Comparison of ENCODE assay signal across 9 mouse cellular contexts in the genomic region with DNA sequence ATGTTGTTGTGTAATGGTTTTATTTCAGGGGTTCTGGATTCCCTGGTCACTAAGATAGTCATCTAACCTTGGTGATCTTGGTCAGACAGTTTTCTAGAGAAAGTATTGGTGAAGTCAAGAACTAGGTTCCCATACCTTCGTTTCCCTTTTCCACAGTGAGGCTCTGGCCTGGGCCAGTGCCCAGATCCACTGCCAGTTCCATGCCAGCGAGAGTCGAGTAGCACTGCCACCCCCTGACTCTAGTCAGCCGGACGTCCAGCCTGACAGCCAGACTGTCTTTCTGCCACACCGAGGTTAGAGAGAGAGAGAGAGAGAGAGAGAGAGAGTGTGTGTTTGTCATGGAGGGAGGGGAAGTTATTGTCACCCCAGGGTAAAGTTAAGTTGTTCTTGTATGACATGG. TPM values are rescaled to one million over a fixed set of nuclear protein-coding genes. Genes with fewer than 3 reads are reported as not detected.
DNase-seq lines count a peak whose midpoint lies in the region; ATAC-seq lines count a peak whose summit lies in the region.
"Had no signal": no experiment of that assay in that cellular context is flagged by ENCODE, and none has a peak within 500 bp of the region (broad histone marks: within the 10 kb centered on the region; RNA-seq: fewer than 3 reads in every experiment).

No protein-coding gene starts in this region.

- H3K27ac ChIP-seq in heart, embryonic 15.5 days: no peak overlapping the region
- peak overlapping the region; percentile 25; the same call in 1 of the 2 replicates for H3K27ac ChIP-seq in brown adipose tissue, adult 24 weeks (replicated peaks; ENCODE audit: low read depth, low read length)
- H3K27ac ChIP-seq in hindbrain, embryonic 13.5 days: no peak overlapping the region
- H3K27ac ChIP-seq in midbrain, embryonic 13.5 days: no peak overlapping the region

- 73% methylated on average over 6 of the region's 6 CpGs for WGBS in heart, embryonic 15.5 days
- WGBS in hindbrain, embryonic 13.5 days: 75% methylated on average over 6 of the region's 6 CpGs
- WGBS in midbrain, embryonic 13.5 days: 81% methylated on average over 6 of the region's 6 CpGs

- DNase-seq in heart, adult 8-10 months (ENCODE audit: low spot score): no peak
- no peak for DNase-seq in layer of hippocampus, postnatal 36 days
- no peak for DNase-seq in right cerebral cortex, adult 2 months (ENCODE audit: low spot score in 2 of 2)

- no peak for ATAC-seq in heart, embryonic 15.5 days (replicated peaks; ENCODE audit: insufficient number of reproducible peaks, insufficient read depth, low FRiP score, low read depth)
- ATAC-seq in hindbrain, embryonic 13.5 days (ENCODE audit: low FRiP score): no peak
- no peak for ATAC-seq in midbrain, embryonic 13.5 days
- ATAC-seq in CD4-positive, CD25-positive, alpha-beta regulatory T cell, adult 4 months: no peak
- ATAC-seq: Patski had no signal

- no peaks in the 10 kb centered on the region for H3K9me3 ChIP-seq in heart, embryonic 15.5 days (replicated peaks)
- H3K9me3 ChIP-seq in hindbrain, embryonic 13.5 days: no peaks in the 10 kb centered on the region
- no peaks in the 10 kb centered on the region for H3K9me3 ChIP-seq in midbrain, embryonic 13.5 days

- H3K9ac ChIP-seq in heart, embryonic 15.5 days: peak overlapping the region; percentile 88; the same call in 1 of the 2 replicates
- H3K9ac ChIP-seq in hindbrain, embryonic 13.5 days: peak overlapping the region; percentile 92
- H3K9ac ChIP-seq in midbrain, embryonic 13.5 days (replicated peaks): peak overlapping the region; percentile 91

- peaks cover 41% of the 10 kb centered on the region for H3K4me1 ChIP-seq in heart, embryonic 15.5 days (replicated peaks)
- peaks cover 6% of the 10 kb centered on the region; the same call in 1 of the 2 replicates for H3K4me1 ChIP-seq in brown adipose tissue, adult 24 weeks (ENCODE audit: control insufficient read depth, insufficient read depth, insufficient read length, low read length)
- peaks cover 48% of the 10 kb centered on the region for H3K4me1 ChIP-seq in hindbrain, embryonic 13.5 days (replicated peaks)
- H3K4me1 ChIP-seq in midbrain, embryonic 13.5 days (replicated peaks): peaks cover 47% of the 10 kb centered on the region

- H3K36me3 ChIP-seq in heart, embryonic 15.5 days: peaks cover 36% of the 10 kb centered on the region
- H3K36me3 ChIP-seq in hindbrain, embryonic 13.5 days: peaks cover 44% of the 10 kb centered on the region
- peaks cover 47% of the 10 kb centered on the region for H3K36me3 ChIP-seq in midbrain, embryonic 13.5 days

- no peaks in the 10 kb centered on the region for H3K27me3 ChIP-seq in heart, embryonic 15.5 days
- H3K27me3 ChIP-seq in hindbrain, embryonic 13.5 days: no peaks in the 10 kb centered on the region
- H3K27me3 ChIP-seq in midbrain, embryonic 13.5 days: no peaks in the 10 kb centered on the region
- H3K27me3 ChIP-seq: Patski had no signal

- peak overlapping the region; percentile 80 for H3K4me3 ChIP-seq in heart, embryonic 15.5 days
- H3K4me3 ChIP-seq in brown adipose tissue, adult 24 weeks (ENCODE audit: insufficient read depth, low read depth, low read length): peak overlapping the region; percentile 85; the same call in 1 of the 2 replicates
- peak overlapping the region; percentile 89 for H3K4me3 ChIP-seq in hindbrain, embryonic 13.5 days
- H3K4me3 ChIP-seq in midbrain, embryonic 13.5 days (replicated peaks): peak overlapping the region; percentile 93

- peak overlapping the region; percentile 93 for H3K4me2 ChIP-seq in heart, embryonic 15.5 days
- H3K4me2 ChIP-seq in hindbrain, embryonic 13.5 days: peak overlapping the region; percentile 99
- H3K4me2 ChIP-seq in midbrain, embryonic 13.5 days (replicated peaks): peak overlapping the region; percentile 84

RNA-seq across cellular contexts. Expression of a gene that starts 1.1 kb away (rescaled TPM):
- 17.5 and 22.2 TPM in 2 replicates for polyA plus RNA-seq in heart, embryonic 15.5 days (2015; fragmentation: Nextera tagmentation; extraction: Ambion mirVana)
- 10 to 100 TPM; 11.7 to 14.0 (median 13.0) TPM for total RNA-seq in heart, adult 8-10 months (2022)
- 2.3 and 3.6 TPM in 2 replicates for polyA plus RNA-seq in brown adipose tissue, adult 24 weeks (2012; ENCODE audit: insufficient read depth, insufficient read length, missing spikeins)
- 53.6 and 53.8 TPM in 2 replicates for polyA plus RNA-seq in hindbrain, embryonic 13.5 days (2015; fragmentation: Nextera tagmentation; extraction: Ambion mirVana)
- polyA plus RNA-seq in midbrain, embryonic 13.5 days (2015; fragmentation: Nextera tagmentation; extraction: Ambion mirVana): 53.8 and 58.4 TPM in 2 replicates
- polyA plus RNA-seq in CD4-positive, CD25-positive, alpha-beta regulatory T cell, adult 4 months (2017; shearing (Covaris generic)): 10 to 100 TPM; 12.1 to 15.5 TPM
- total RNA-seq in layer of hippocampus, postnatal 36 days (2021): 10 to 100 TPM; 58.8 to 59.6 TPM

RNA-seq across cellular contexts. Expression of a gene that starts 1.2 kb away (rescaled TPM):
- 14.6 and 22.0 TPM in 2 replicates for polyA plus RNA-seq in heart, embryonic 15.5 days (2015; fragmentation: Nextera tagmentation; extraction: Ambion mirVana)
- 10 to 100 TPM; 31.3 to 39.6 (median 34.6) TPM for total RNA-seq in heart, adult 8-10 months (2022)
- 14.6 and 17.2 TPM in 2 replicates for polyA plus RNA-seq in brown adipose tissue, adult 24 weeks (2012; ENCODE audit: insufficient read depth, insufficient read length, missing spikeins)
- 29.0 and 31.5 TPM in 2 replicates for polyA plus RNA-seq in hindbrain, embryonic 13.5 days (2015; fragmentation: Nextera tagmentation; extraction: Ambion mirVana)
- polyA plus RNA-seq in midbrain, embryonic 13.5 days (2015; fragmentation: Nextera tagmentation; extraction: Ambion mirVana): 24.5 and 26.1 TPM in 2 replicates
- 10 to 100 TPM in 1 of 2 experiments, 1 to 10 TPM in 1; 6.7 to 13.0 TPM for polyA plus RNA-seq in CD4-positive, CD25-positive, alpha-beta regulatory T cell, adult 4 months (2017; shearing (Covaris generic))
- 10 to 100 TPM; 43.2 to 51.2 TPM for total RNA-seq in layer of hippocampus, postnatal 36 days (2021)

RNA-seq across cellular contexts. Expression of a gene that starts 4.6 kb away (rescaled TPM):
- 0.20 and 1.5 TPM in 2 replicates for polyA plus RNA-seq in heart, embryonic 15.5 days (2015; fragmentation: Nextera tagmentation; extraction: Ambion mirVana)
- total RNA-seq in heart, adult 8-10 months (2022): under 1 TPM in 1 of 4 experiments, not detected in 3; 0.52 TPM
- polyA plus RNA-seq in brown adipose tissue, adult 24 weeks (2012; ENCODE audit: insufficient read depth, insufficient read length, missing spikeins): 1.5 TPM in 1 of 2 replicates, not detected in the other
- 2.6 TPM in 1 of 2 replicates, not detected in the other for polyA plus RNA-seq in hindbrain, embryonic 13.5 days (2015; fragmentation: Nextera tagmentation; extraction: Ambion mirVana)
- polyA plus RNA-seq in midbrain, embryonic 13.5 days (2015; fragmentation: Nextera tagmentation; extraction: Ambion mirVana): 0.77 and 2.1 TPM in 2 replicates
- not detected for polyA plus RNA-seq in CD4-positive, CD25-positive, alpha-beta regulatory T cell, adult 4 months (2017; shearing (Covaris generic))
- total RNA-seq in layer of hippocampus, postnatal 36 days (2021): not detected
- polyA plus RNA-seq: Patski had no signal

RNA-seq across cellular contexts. Expression of a gene that starts 17.2 kb away (rescaled TPM):
- polyA plus RNA-seq in heart, embryonic 15.5 days (2015; fragmentation: Nextera tagmentation; extraction: Ambion mirVana): 76.3 and 77.6 TPM in 2 replicates
- total RNA-seq in heart, adult 8-10 months (2022): 100 to 1,000 TPM in 2 of 4 experiments, 10 to 100 TPM in 2; 96.1 to 117 (median 101) TPM
- 55.6 and 61.1 TPM in 2 replicates for polyA plus RNA-seq in brown adipose tissue, adult 24 weeks (2012; ENCODE audit: insufficient read depth, insufficient read length, missing spikeins)
- polyA plus RNA-seq in hindbrain, embryonic 13.5 days (2015; fragmentation: Nextera tagmentation; extraction: Ambion mirVana): 64.5 and 66.2 TPM in 2 replicates
- polyA plus RNA-seq in midbrain, embryonic 13.5 days (2015; fragmentation: Nextera tagmentation; extraction: Ambion mirVana): 59.8 and 67.0 TPM in 2 replicates
- polyA plus RNA-seq in CD4-positive, CD25-positive, alpha-beta regulatory T cell, adult 4 months (2017; shearing (Covaris generic)): 100 to 1,000 TPM in 1 of 2 experiments, 10 to 100 TPM in 1; 83.5 to 103 TPM
- 10 to 100 TPM; 44.8 to 49.0 TPM for total RNA-seq in layer of hippocampus, postnatal 36 days (2021)

RNA-seq across cellular contexts. Expression of a gene that starts 17.6 kb away (rescaled TPM):
- polyA plus RNA-seq in heart, embryonic 15.5 days (2015; fragmentation: Nextera tagmentation; extraction: Ambion mirVana): 53.1 and 61.3 TPM in 2 replicates
- total RNA-seq in heart, adult 8-10 months (2022): 10 to 100 TPM; 39.7 to 48.8 (median 43.2) TPM
- 18.1 TPM in 2 replicates for polyA plus RNA-seq in brown adipose tissue, adult 24 weeks (2012; ENCODE audit: insufficient read depth, insufficient read length, missing spikeins)
- 79.3 and 80.9 TPM in 2 replicates for polyA plus RNA-seq in hindbrain, embryonic 13.5 days (2015; fragmentation: Nextera tagmentation; extraction: Ambion mirVana)
- polyA plus RNA-seq in midbrain, embryonic 13.5 days (2015; fragmentation: Nextera tagmentation; extraction: Ambion mirVana): 72.6 and 80.4 TPM in 2 replicates
- 100 to 1,000 TPM; 114 to 125 TPM for polyA plus RNA-seq in CD4-positive, CD25-positive, alpha-beta regulatory T cell, adult 4 months (2017; shearing (Covaris generic))
- total RNA-seq in layer of hippocampus, postnatal 36 days (2021): 10 to 100 TPM; 72.6 to 73.2 TPM
